Mouse (Mus musculus) heart, embryonic 16.5 days (tissue): ENCODE data around the gene Yy2. TPM values are rescaled to one million over a fixed set of nuclear protein-coding genes. Genes with fewer than 3 reads are reported as not detected.

Source experiments
- ATAC-seq: fragments of 200-750 bp; cut with Nextera tagmentation; replicated peaks from 2 replicates; pipeline ENCODE4 v1.8.0; 2017; ENCODE audit warnings: moderate number of reproducible peaks; ENCODE audit not compliant: insufficient read depth, low FRiP score; ENCODE audit errors: extremely low read depth
- H3K27ac ChIP-seq: fragments of 300-500 bp; sonication (generic); 2 replicates; pipeline ENCODE4 v1.5.1; 2014; ENCODE audit warnings: mild to moderate bottlenecking, low read length, control low read depth, moderate library complexity
- H3K27me3 ChIP-seq: fragments of 300-500 bp; sonication (generic); 2 replicates; pipeline ENCODE4 v1.6.1; 2014; ENCODE audit warnings: low read length, mixed read lengths; ENCODE audit not compliant: control insufficient read depth, insufficient read depth
- H3K36me3 ChIP-seq: fragments of 300-500 bp; sonication (generic); 2 replicates; pipeline ENCODE4 v1.6.1; 2014; ENCODE audit not compliant: control insufficient read depth, insufficient read depth
- H3K4me1 ChIP-seq: fragments of 300-500 bp; sonication (generic); 2 replicates; pipeline ENCODE4 v1.6.1; 2014; ENCODE audit warnings: low read length, mixed read lengths; ENCODE audit not compliant: control insufficient read depth, insufficient read depth
- H3K4me2 ChIP-seq: fragments of 300-500 bp; sonication (generic); 2 replicates; pipeline ENCODE4 v1.6.1; 2014; ENCODE audit warnings: low read depth, mild to moderate bottlenecking, control low read depth, low read length
- H3K4me3 ChIP-seq: fragments of 300-500 bp; sonication (generic); 2 replicates; pipeline ENCODE4 v1.5.1; 2014; ENCODE audit warnings: mild to moderate bottlenecking, control low read depth, low read length
- H3K9ac ChIP-seq: fragments of 300-500 bp; sonication (generic); 2 replicates; pipeline ENCODE4 v1.6.1; 2014; ENCODE audit warnings: low read length, control low read depth
- H3K9me3 ChIP-seq: fragments of 300-500 bp; sonication (generic); replicated peaks from 2 replicates; pipeline ENCODE4 v1.6.1; 2016; ENCODE audit warnings: low read length; ENCODE audit not compliant: control insufficient read depth
- WGBS: fragments of 180-500 bp; shearing (Covaris S2); extraction: QIAGEN DNeasy Blood & Tissue Kit; methylation state at CpG from one replicate; pipeline ENCODE4 v1.1.7; 2014; 5-methylcytosine and 5-hydroxymethylcytosine counted together
- polyA plus RNA-seq: library from polyadenylated mRNA; unstranded; fragments of >200 nt; fragmentation: Nextera tagmentation; extraction: Ambion mirVana; gene quantifications from 2 replicates; pipeline ENCODE4 v1.2.1, GENCODE M21; 2015

Gene Yy2
- polyA plus RNA-seq, 1 experiment from 2014 or later = 2.4 TPM

DNA sequence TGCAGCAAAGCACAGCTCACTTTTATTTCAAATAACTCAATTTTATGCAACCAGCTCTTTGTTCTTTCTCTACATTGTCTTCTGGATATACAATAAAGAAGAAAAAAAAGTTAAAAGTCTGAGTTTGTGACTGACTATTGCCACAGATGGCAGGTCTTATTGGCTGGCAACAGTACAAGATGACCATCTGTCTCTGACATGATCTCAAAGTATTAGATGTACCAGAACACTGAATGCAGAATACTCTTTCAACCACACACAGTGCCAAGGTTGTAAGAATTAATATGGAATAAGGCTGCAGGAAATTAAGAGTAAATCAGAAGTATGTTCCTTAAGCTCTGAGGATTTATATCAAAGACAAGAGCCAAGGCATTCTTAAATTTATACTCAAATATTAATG is 17.6 kb upstream of the Yy2 start:
- peaks cover 4% of the 10 kb centered on the region; the same call in 1 of the 2 replicates for H3K36me3 ChIP-seq
- no peaks in the 10 kb centered on the region for H3K9me3 ChIP-seq
- ATAC-seq = no peak
- H3K4me2 ChIP-seq = no peak overlapping the region
- no peak overlapping the region for H3K27ac ChIP-seq
- no peaks in the 10 kb centered on the region for H3K27me3 ChIP-seq
- H3K4me3 ChIP-seq = no peak overlapping the region
- no peaks in the 10 kb centered on the region for H3K4me1 ChIP-seq
- H3K9ac ChIP-seq = no peak overlapping the region

DNA sequence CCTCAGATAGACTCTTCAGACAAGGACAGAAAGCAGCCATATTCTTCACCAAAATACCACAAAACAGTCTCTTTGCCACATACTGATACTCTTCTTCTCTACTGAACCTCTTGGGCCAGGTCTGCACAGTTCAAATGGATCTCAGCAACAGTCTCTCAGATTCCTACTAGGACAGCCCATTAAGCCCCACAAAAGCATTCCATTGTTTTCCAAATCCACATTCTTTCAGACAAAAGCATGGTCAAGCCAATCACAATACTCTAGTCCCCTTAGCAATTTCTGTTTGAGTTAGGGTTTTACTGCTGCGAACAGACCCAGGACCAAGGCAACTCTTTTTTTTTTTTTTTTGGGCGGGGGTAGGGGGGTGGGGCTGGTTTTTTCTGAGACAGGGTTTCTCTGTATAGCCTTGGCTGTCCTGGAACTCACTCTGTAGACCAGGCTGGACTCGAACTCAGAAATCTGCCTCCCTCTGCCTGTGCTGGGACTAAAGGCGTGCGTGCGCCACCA is 10.4 kb upstream of the Yy2 start:
- Histone ChIP-seq H3K9ac (no peak overlapping the region), H3K36me3 (0 out of 2 replicates have a peak, but pooled peaks cover 3% of the 10 kb centered on the region), H3K4me3 (no peak overlapping the region), H3K4me2 (no peak overlapping the region), H3K4me1 (no peaks in the 10 kb centered on the region), H3K27ac (no peak overlapping the region), H3K27me3 (no peaks in the 10 kb centered on the region), H3K9me3 (no peaks in the 10 kb centered on the region)
- WGBS = 75% methylated on average over 6 of the region's 6 CpGs
- ATAC-seq = no peak

DNA sequence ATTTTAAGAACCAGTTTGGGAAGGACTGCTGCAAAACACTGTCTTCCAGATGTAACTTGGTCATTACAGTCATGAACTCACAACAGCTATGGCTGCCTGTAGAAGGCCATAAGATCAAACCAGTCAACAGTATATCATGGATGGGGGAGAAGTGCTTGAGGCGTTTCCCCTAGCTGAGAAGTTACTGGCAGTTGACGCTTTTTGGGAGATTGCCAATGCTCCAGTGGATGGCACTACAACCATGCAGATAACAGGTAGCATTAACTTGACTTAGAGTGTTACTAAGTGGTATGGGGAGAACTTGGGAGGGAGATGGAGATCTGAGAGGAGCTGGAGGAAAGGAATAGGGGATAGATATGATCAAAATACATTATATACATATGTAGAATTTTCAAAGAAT is 5.9 kb upstream of the Yy2 start:
- Histone ChIP-seq H3K27ac (no peak overlapping the region), H3K4me2 (no peak overlapping the region), H3K9me3 (no peaks in the 10 kb centered on the region; the same call in 1 of the 2 replicates), H3K27me3 (no peaks in the 10 kb centered on the region), H3K9ac (no peak overlapping the region), H3K4me1 (no peaks in the 10 kb centered on the region), H3K4me3 (no peak overlapping the region), H3K36me3 (0 out of 2 replicates have a peak, but pooled peaks cover 6% of the 10 kb centered on the region)
- 55% methylated on average over 2 of the region's 2 CpGs for WGBS
- no peak for ATAC-seq

DNA sequence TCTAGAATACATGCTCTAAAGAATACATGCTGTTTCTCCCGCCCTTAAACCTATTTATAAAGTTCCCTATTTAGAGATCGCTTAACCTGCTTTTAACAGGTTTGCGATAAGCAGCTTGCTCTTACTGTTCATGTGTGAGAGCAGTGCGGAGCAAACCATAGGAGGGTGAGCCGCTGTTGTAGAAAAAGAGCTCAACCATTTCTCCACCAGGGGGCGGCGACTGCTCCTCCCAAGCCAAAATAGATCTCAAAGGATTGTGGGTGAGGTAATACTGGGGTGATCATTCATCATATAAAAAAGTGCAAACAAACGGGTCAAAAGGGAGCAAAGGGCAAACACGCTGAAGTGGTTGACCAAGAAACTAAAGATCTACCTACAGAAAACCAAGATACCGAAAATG is 5.0 kb downstream of the Yy2 start:
- no peak overlapping the region for H3K9ac ChIP-seq
- no peaks in the 10 kb centered on the region for H3K4me1 ChIP-seq
- no peak overlapping the region for H3K4me2 ChIP-seq
- ATAC-seq = no peak
- H3K27ac ChIP-seq = no peak overlapping the region
- no peaks in the 10 kb centered on the region for H3K27me3 ChIP-seq
- no peak overlapping the region for H3K4me3 ChIP-seq
- WGBS = 78% methylated on average over 10 of the region's 10 CpGs
- peaks cover 7% of the 10 kb centered on the region; the same call in 1 of the 2 replicates for H3K36me3 ChIP-seq
- H3K9me3 ChIP-seq = no peaks in the 10 kb centered on the region

DNA sequence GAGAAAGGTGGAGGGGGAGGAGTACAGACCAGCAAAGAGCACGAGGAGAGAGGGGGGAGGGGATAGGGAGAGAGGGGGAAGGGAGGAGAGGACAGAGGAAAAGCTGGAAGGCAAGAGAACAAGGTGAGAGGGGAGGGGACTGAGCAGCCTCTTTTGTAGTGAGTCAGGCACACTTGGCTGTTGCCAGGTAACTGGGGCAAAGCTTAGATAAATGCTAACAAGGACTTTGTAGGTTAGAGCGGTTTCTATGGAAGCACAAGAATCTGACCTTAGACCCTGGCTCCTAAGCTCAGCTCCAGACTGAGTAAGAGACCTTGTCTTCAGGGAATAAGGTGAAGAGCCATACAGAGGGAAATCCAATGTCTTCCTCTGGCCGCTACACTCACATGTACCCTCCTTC is 21.7 kb downstream of the Yy2 start:
- H3K4me1 ChIP-seq = no peaks in the 10 kb centered on the region
- 34% methylated on average over 3 of the region's 3 CpGs for WGBS
- no peaks in the 10 kb centered on the region for H3K27me3 ChIP-seq
- no peak overlapping the region for H3K9ac ChIP-seq
- H3K4me2 ChIP-seq = no peak overlapping the region
- peaks cover under 1% of the 10 kb centered on the region; the same call in 1 of the 2 replicates for H3K36me3 ChIP-seq
- H3K4me3 ChIP-seq = no peak overlapping the region
- no peak for ATAC-seq
- H3K9me3 ChIP-seq = no peaks in the 10 kb centered on the region
- no peak overlapping the region for H3K27ac ChIP-seq

Other genes starting within 250 kb of the Yy2 start
- 0.25 and 0.49 TPM in 2 replicates for gene Phex, start 153.7 kb downstream of the Yy2 start, polyA plus RNA-seq
- 33.7 and 42.2 TPM in 2 replicates for gene Sms, start 76.7 kb downstream of the Yy2 start, polyA plus RNA-seq
- 13.1 and 14.1 TPM in 2 replicates for gene Mbtps2, start 29.7 kb upstream of the Yy2 start, polyA plus RNA-seq
- gene Smpx, start 129.9 kb upstream of the Yy2 start, polyA plus RNA-seq = 745 and 790 TPM in 2 replicates
- 0.34 and 0.51 TPM in 2 replicates for gene Klhl34, start 249.4 kb upstream of the Yy2 start, polyA plus RNA-seq